Mouse (Mus musculus): ENCODE measurements around the gene Gm20547. TPM values are rescaled to one million over a fixed set of nuclear protein-coding genes. Genes with fewer than 3 reads are reported as not detected.

The Gm20547 gene
- total and polyA plus RNA-seq, 2 experiments = 0.09 TPM; not detected in 1

GRCm38 (mm10) chr17:34894801-34895530 lies 13.1 kb upstream of the Gm20547 start:
- peaks cover 8% of the 10 kb centered on the region for H3K4me1 ChIP-seq (ENCODE audit: control insufficient read depth, insufficient read depth, low read length)
- peak overlapping the region; percentile 70 for H3K4me3 ChIP-seq (ENCODE audit: insufficient read depth, low read depth, low read length)
- H3K79me2 ChIP-seq (ENCODE audit: control insufficient read depth, insufficient read depth, low read length) = peaks cover 10% of the 10 kb centered on the region; the same call in 1 of the 2 replicates
- H3K36me3 ChIP-seq (ENCODE audit: control insufficient read depth, insufficient read depth, low read length) = no peaks in the 10 kb centered on the region
- H3K9ac ChIP-seq (ENCODE audit: low read depth, low read length) = peak overlapping the region; percentile 81
- no peak for TF ChIP-seq CTCF (IDR thresholded peaks at IDR 0.05; ENCODE audit: low read depth, low read length)
- TF ChIP-seq POLR2A (IDR thresholded peaks at IDR 0.05; ENCODE audit: extremely low read depth, insufficient read depth, low read length) = no peak
- WGBS = 10% methylated on average over 48 of the region's 51 CpGs
- H3K27me3 ChIP-seq (ENCODE audit: control insufficient read depth, insufficient read depth, low read length) = no peaks in the 10 kb centered on the region
- peak; percentile 47 for DNase-seq (ENCODE audit: extremely low read depth, low read depth, low spot score)
- H3K27ac ChIP-seq (replicated peaks; ENCODE audit: insufficient read depth, low read depth, low read length) = peak overlapping the region; percentile 17; the same call in 1 of the 2 replicates

GRCm38 (mm10) chr17:34894074-34894597 lies 12.3 kb upstream of the Gm20547 start:
- under 1% methylated on average over 50 of the region's 51 CpGs for WGBS

DNA sequence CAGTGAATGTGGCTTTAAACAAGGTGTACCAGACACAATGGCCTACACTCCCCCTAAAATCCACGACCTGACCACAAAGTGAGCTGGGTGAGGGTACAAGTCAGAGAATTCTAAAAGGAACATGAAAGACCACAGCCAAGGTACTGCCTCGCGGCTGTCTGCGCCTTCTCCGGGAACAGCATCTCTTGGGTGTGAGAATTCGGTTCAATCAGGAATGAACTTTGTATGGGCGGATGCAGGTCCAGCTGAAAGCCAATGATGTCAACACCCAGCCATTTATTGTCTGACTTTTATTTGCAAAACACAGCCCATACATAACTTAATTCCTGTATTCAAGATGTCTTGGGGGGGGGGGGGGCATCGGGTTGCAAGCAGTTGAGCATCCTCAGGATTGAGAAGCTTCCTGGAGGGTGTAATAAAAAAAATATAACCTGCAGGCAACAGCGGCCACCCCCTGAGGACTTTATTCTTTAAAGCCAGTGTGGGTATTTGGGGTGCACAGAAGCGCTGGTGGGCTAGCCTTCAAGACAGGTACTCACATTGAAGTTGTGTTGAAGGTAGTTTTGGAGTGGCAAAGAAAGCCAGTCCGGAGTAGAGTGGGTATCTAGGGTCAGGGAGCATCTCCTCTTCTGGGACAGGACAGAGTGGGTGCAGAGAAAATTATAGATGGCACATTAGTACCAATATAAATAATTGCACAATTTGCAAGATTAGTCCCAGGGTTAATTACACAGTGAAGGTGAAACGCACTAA lies 11.4 kb upstream of the Gm20547 start:
- H3K4me1 ChIP-seq (ENCODE audit: control insufficient read depth, insufficient read depth, low read length) = peaks cover 8% of the 10 kb centered on the region
- no peak overlapping the region for H3K4me3 ChIP-seq (ENCODE audit: insufficient read depth, low read depth, low read length)
- no peaks in the 10 kb centered on the region for H3K27me3 ChIP-seq (ENCODE audit: control insufficient read depth, insufficient read depth, low read length)
- no peak overlapping the region for H3K27ac ChIP-seq (replicated peaks; ENCODE audit: insufficient read depth, low read depth, low read length)
- H3K79me2 ChIP-seq (ENCODE audit: control insufficient read depth, insufficient read depth, low read length) = no peaks in the 10 kb centered on the region
- no peak overlapping the region for H3K9ac ChIP-seq (ENCODE audit: low read depth, low read length)
- DNase-seq (ENCODE audit: extremely low read depth, low read depth, low spot score) = peak; percentile 36
- no peaks in the 10 kb centered on the region for H3K36me3 ChIP-seq (ENCODE audit: control insufficient read depth, insufficient read depth, low read length)
- TF ChIP-seq POLR2A (IDR thresholded peaks at IDR 0.05; ENCODE audit: extremely low read depth, insufficient read depth, low read length) (no peak), CTCF (IDR thresholded peaks at IDR 0.05; ENCODE audit: low read depth, low read length) (no peak)
- WGBS = 47% methylated on average over 12 of the region's 12 CpGs

More at GRCm38 (mm10) chr17:34894074-34894597, 12.3 kb upstream of the Gm20547 start:
- H3K36me3 ChIP-seq (ENCODE audit: control insufficient read depth, insufficient read depth, low read length) = no peaks in the 10 kb centered on the region
- peaks cover 8% of the 10 kb centered on the region for H3K4me1 ChIP-seq (ENCODE audit: control insufficient read depth, insufficient read depth, low read length)
- no peaks in the 10 kb centered on the region for H3K27me3 ChIP-seq (ENCODE audit: control insufficient read depth, insufficient read depth, low read length)
- H3K4me3 ChIP-seq (ENCODE audit: insufficient read depth, low read depth, low read length) = peak overlapping the region; percentile 70
- peak overlapping the region; percentile 78 for H3K27ac ChIP-seq (replicated peaks; ENCODE audit: insufficient read depth, low read depth, low read length)
- TF ChIP-seq CTCF (IDR thresholded peaks at IDR 0.05; ENCODE audit: low read depth, low read length) (peak; percentile 5; the same call in 1 of the 2 replicates), POLR2A (IDR thresholded peaks at IDR 0.05; ENCODE audit: extremely low read depth, insufficient read depth, low read length) (0 out of 2 replicates have a peak, but pooled peaks have one; percentile 34)
- H3K79me2 ChIP-seq (ENCODE audit: control insufficient read depth, insufficient read depth, low read length) = peaks cover 6% of the 10 kb centered on the region; the same call in 1 of the 2 replicates
- peak; percentile 74 for DNase-seq (ENCODE audit: extremely low read depth, low read depth, low spot score)
- H3K9ac ChIP-seq (ENCODE audit: low read depth, low read length) = peak overlapping the region; percentile 81

- H3K36me3 ChIP-seq (ENCODE audit: control insufficient read depth, insufficient read depth, low read length) = no peaks in the 10 kb centered on the region
- H3K4me3 ChIP-seq (ENCODE audit: insufficient read depth, low read depth, low read length) = no peak overlapping the region
- no peak overlapping the region for H3K27ac ChIP-seq (replicated peaks; ENCODE audit: insufficient read depth, low read depth, low read length)
- H3K79me2 ChIP-seq (ENCODE audit: control insufficient read depth, insufficient read depth, low read length) = no peaks in the 10 kb centered on the region
- DNase-seq (ENCODE audit: extremely low read depth, low read depth, low spot score) = no peak
- TF ChIP-seq CTCF (IDR thresholded peaks at IDR 0.05; ENCODE audit: low read depth, low read length) (peak; percentile 56), POLR2A (IDR thresholded peaks at IDR 0.05; ENCODE audit: extremely low read depth, insufficient read depth, low read length) (no peak)
- peaks cover 12% of the 10 kb centered on the region for H3K4me1 ChIP-seq (ENCODE audit: control insufficient read depth, insufficient read depth, low read length)
- H3K9ac ChIP-seq (ENCODE audit: low read depth, low read length) = no peak overlapping the region
- 99% methylated on average over 2 of the region's 2 CpGs for WGBS
- H3K27me3 ChIP-seq (ENCODE audit: control insufficient read depth, insufficient read depth, low read length) = no peaks in the 10 kb centered on the region
Observed at GRCm38 (mm10) chr17:34891377-34891776, 9.5 kb upstream of the Gm20547 start.

DNA sequence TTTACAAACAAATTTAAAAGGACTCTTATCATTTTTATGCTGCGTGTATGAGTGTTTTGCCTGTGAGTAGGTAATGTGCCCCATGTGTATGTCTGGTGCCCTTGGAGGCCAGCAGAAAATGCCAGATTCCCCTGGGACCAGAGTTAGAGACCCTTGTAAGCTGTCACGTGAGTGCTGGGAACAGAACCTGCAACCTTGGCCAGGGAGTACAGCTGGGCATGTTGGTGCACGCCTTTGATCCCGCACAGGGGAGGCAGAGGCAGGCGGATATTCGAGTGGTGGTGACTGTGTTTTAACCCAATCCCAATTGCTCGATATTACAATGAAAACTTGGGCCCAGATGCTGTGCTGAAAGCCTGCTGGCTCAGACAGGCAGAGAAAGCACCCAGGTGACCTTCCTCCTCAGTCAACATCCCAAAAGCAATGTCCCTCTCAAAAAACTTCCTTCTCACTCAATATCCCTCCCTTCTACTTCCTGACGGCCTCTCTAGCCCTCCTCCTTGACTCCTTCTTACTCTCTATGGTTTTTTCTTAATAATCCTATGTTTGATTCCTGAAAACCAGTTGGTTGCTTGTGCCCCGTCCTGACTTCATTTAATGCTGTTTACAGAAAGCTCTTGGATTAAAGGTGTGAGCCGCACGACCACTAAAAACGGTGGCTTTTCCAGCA lies 8.4 kb upstream of the Gm20547 start:
- Histone ChIP-seq H3K27ac (replicated peaks; ENCODE audit: insufficient read depth, low read depth, low read length) (no peak overlapping the region), H3K27me3 (ENCODE audit: control insufficient read depth, insufficient read depth, low read length) (no peaks in the 10 kb centered on the region), H3K9ac (ENCODE audit: low read depth, low read length) (no peak overlapping the region), H3K36me3 (ENCODE audit: control insufficient read depth, insufficient read depth, low read length) (no peaks in the 10 kb centered on the region), H3K79me2 (ENCODE audit: control insufficient read depth, insufficient read depth, low read length) (no peaks in the 10 kb centered on the region), H3K4me3 (ENCODE audit: insufficient read depth, low read depth, low read length) (no peak overlapping the region), H3K4me1 (ENCODE audit: control insufficient read depth, insufficient read depth, low read length) (peaks cover 14% of the 10 kb centered on the region)
- DNase-seq (ENCODE audit: extremely low read depth, low read depth, low spot score) = no peak
- 92% methylated on average over 12 of the region's 12 CpGs for WGBS
- TF ChIP-seq POLR2A (IDR thresholded peaks at IDR 0.05; ENCODE audit: extremely low read depth, insufficient read depth, low read length) = no peak
- no peak for TF ChIP-seq CTCF (IDR thresholded peaks at IDR 0.05; ENCODE audit: low read depth, low read length)
